Comparison of ENCODE assay signal across 12 mouse cellular contexts in the genomic region with DNA sequence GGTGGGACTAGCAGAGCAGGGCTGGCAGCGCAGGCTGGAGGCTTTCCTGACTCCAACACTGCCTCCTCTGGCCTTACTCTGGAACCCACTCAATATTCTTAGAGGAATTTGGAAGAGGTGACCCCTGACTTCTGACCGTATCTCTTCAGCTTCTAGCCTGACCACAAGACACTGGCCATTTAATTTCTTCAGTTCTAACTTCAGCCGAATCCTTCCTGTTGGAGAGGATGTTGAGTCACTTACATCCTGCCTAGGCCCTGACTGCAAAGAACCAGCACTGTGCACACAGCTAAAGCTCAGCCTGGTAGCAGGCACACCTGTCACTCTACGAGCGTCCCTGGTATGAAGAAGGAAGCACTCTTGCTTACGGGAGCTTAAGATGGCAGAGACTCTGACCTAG. TPM values are rescaled to one million over a fixed set of nuclear protein-coding genes. Genes with fewer than 3 reads are reported as not detected.
DNase-seq lines count a peak whose midpoint lies in the region; ATAC-seq and TF ChIP-seq lines count a peak whose summit lies in the region.
"Had no signal": no experiment of that assay in that cellular context is flagged by ENCODE, and none has a peak within 500 bp of the region (broad histone marks: within the 10 kb centered on the region; RNA-seq: fewer than 3 reads in every experiment).

No protein-coding gene starts in this region.

- no peaks in the 10 kb centered on the region for H3K79me2 ChIP-seq in macrophage (ENCODE audit: inconsistent target)

- H3K4me1 ChIP-seq in kidney, embryonic 15.5 days = peaks cover 10% of the 10 kb centered on the region; the same call in 1 of the 2 replicates
- no peaks in the 10 kb centered on the region for H3K4me1 ChIP-seq in hindbrain, postnatal 0 days (ENCODE audit: insufficient read depth, low read length)
- no peaks in the 10 kb centered on the region for H3K4me1 ChIP-seq in hindbrain, embryonic 14.5 days (replicated peaks; ENCODE audit: control insufficient read depth, insufficient read depth, low read length)

- no peaks in the 10 kb centered on the region for H3K27me3 ChIP-seq in kidney, embryonic 15.5 days
- H3K27me3 ChIP-seq in hindbrain, postnatal 0 days (ENCODE audit: insufficient read depth, low read length) = no peaks in the 10 kb centered on the region
- no peaks in the 10 kb centered on the region for H3K27me3 ChIP-seq in hindbrain, embryonic 14.5 days (ENCODE audit: control insufficient read depth, insufficient read depth, low read length)
- H3K27me3 ChIP-seq: limb, embryonic 15.5 days had no signal

- no peak overlapping the region for H3K4me2 ChIP-seq in kidney, embryonic 15.5 days
- H3K4me2 ChIP-seq in hindbrain, postnatal 0 days (ENCODE audit: low read depth, low read length) = no peak overlapping the region
- H3K4me2 ChIP-seq in hindbrain, embryonic 14.5 days (replicated peaks) = no peak overlapping the region
- H3K4me2 ChIP-seq: limb, embryonic 15.5 days had no signal

- H3K27ac ChIP-seq in kidney, embryonic 15.5 days = no peak overlapping the region
- H3K27ac ChIP-seq in macrophage = peak overlapping the region; percentile 93
- no peak overlapping the region for H3K27ac ChIP-seq in hindbrain, postnatal 0 days
- no peak overlapping the region for H3K27ac ChIP-seq in hindbrain, embryonic 14.5 days
- H3K27ac ChIP-seq: limb, embryonic 15.5 days had no signal

- no peak overlapping the region for H3K9ac ChIP-seq in kidney, embryonic 15.5 days
- H3K9ac ChIP-seq in hindbrain, postnatal 0 days (replicated peaks; ENCODE audit: low read length) = no peak overlapping the region
- no peak overlapping the region for H3K9ac ChIP-seq in hindbrain, embryonic 14.5 days
- H3K9ac ChIP-seq: limb, embryonic 15.5 days had no signal

- H3K4me3 ChIP-seq in kidney, embryonic 15.5 days (replicated peaks) = no peak overlapping the region
- H3K4me3 ChIP-seq in macrophage (ENCODE audit: inconsistent target) = no peak overlapping the region
- no peak overlapping the region for H3K4me3 ChIP-seq in hindbrain, postnatal 0 days (ENCODE audit: low read length)
- no peak overlapping the region for H3K4me3 ChIP-seq in hindbrain, embryonic 14.5 days (replicated peaks; ENCODE audit: low read length)
- H3K4me3 ChIP-seq: limb, embryonic 15.5 days had no signal

- WGBS in kidney, embryonic 15.5 days = 80% methylated on average over 6 of the region's 6 CpGs
- WGBS in macrophage (ENCODE audit: missing documents) = 32% methylated on average over 6 of the region's 6 CpGs
- WGBS in hindbrain, postnatal 0 days = 86% methylated on average over 6 of the region's 6 CpGs
- 89% methylated on average over 6 of the region's 6 CpGs for WGBS in hindbrain, embryonic 14.5 days

- no peaks in the 10 kb centered on the region for H3K36me3 ChIP-seq in kidney, embryonic 15.5 days
- no peaks in the 10 kb centered on the region for H3K36me3 ChIP-seq in macrophage (ENCODE audit: inconsistent target)
- no peaks in the 10 kb centered on the region for H3K36me3 ChIP-seq in hindbrain, postnatal 0 days (ENCODE audit: insufficient read depth, low read length)
- H3K36me3 ChIP-seq in hindbrain, embryonic 14.5 days (replicated peaks; ENCODE audit: control insufficient read depth, insufficient read depth) = no peaks in the 10 kb centered on the region
- H3K36me3 ChIP-seq: limb, embryonic 15.5 days had no signal

- ATAC-seq in kidney, embryonic 15.5 days (replicated peaks; ENCODE audit: low FRiP score) = no peak
- ATAC-seq in hindbrain, postnatal 0 days = no peak
- no peak for ATAC-seq in hindbrain, embryonic 14.5 days (ENCODE audit: low FRiP score)
- ATAC-seq: forebrain, embryonic 14.5 days had no signal

- TF ChIP-seq CTCF in hindbrain, postnatal 0 days (IDR thresholded peaks at IDR 0.05; ENCODE audit: low read depth) = no peak

- DNase-seq in kidney, adult 9 months = peak; percentile 33
- DNase-seq in R1 (ENCODE audit: low read depth, low spot score) = peak; percentile 13
- DNase-seq in thymus, postnatal 10 days (ENCODE audit: low spot score in 2 of 2) = peak; percentile 44 to 48
- DNase-seq in hindbrain, postnatal 0 days (ENCODE audit: low spot score) = no peak
- DNase-seq in hindbrain, embryonic 14.5 days (ENCODE audit: low spot score) = no peak
- DNase-seq in neural tube, embryonic 10.5 days (ENCODE audit: extremely low spot score, low spot score) = no peak

- 0 out of 2 replicates have a peak, but pooled peaks cover 2% of the 10 kb centered on the region for H3K9me3 ChIP-seq in kidney, embryonic 15.5 days (replicated peaks)
- H3K9me3 ChIP-seq in hindbrain, postnatal 0 days (ENCODE audit: low read length) = no peaks in the 10 kb centered on the region
- H3K9me3 ChIP-seq in hindbrain, embryonic 14.5 days (ENCODE audit: control insufficient read depth, low read length) = no peaks in the 10 kb centered on the region
- H3K9me3 ChIP-seq: limb, embryonic 15.5 days had no signal

RNA-seq across cellular contexts. Expression of a gene that starts 0.7 kb away (rescaled TPM):
- not detected in 2 replicates for polyA plus RNA-seq in kidney, embryonic 15.5 days (2015; fragmentation: Nextera tagmentation; extraction: Ambion mirVana)
- total RNA-seq in macrophage (2018; cell fraction: chromatin; rRNA removed) = not detected
- not detected for total RNA-seq in macrophage (2018; cell fraction: cytosol; rRNA removed)
- total RNA-seq in macrophage (2018; cell fraction: nucleus; rRNA removed) = not detected
- not detected in 3 replicates for polyA plus RNA-seq in macrophage (2018)
- total RNA-seq in hindbrain, postnatal 0 days (2014; rRNA removed) = not detected in 2 replicates
- not detected in 2 replicates for polyA plus RNA-seq in hindbrain, postnatal 0 days (2015; fragmentation: Nextera tagmentation; extraction: Ambion mirVana)
- not detected in 2 replicates for polyA plus RNA-seq in hindbrain, embryonic 14.5 days (2014; fragmentation: Nextera tagmentation; extraction: Ambion mirVana)
- total RNA-seq: layer of hippocampus, postnatal 10 days had no signal
- polyA plus RNA-seq: forebrain, embryonic 14.5 days; limb, embryonic 15.5 days; neural tube, embryonic 14.5 days had no signal

RNA-seq across cellular contexts. Expression of a gene that starts 12.3 kb away (rescaled TPM):
- polyA plus RNA-seq in kidney, embryonic 15.5 days (2015; fragmentation: Nextera tagmentation; extraction: Ambion mirVana) = not detected in 2 replicates
- total RNA-seq in macrophage (2018; cell fraction: chromatin; rRNA removed) = not detected
- not detected for total RNA-seq in macrophage (2018; cell fraction: cytosol; rRNA removed)
- total RNA-seq in macrophage (2018; cell fraction: nucleus; rRNA removed) = not detected
- polyA plus RNA-seq in macrophage (2018) = not detected in 3 replicates
- total RNA-seq in hindbrain, postnatal 0 days (2014; rRNA removed) = not detected in 2 replicates
- not detected in 2 replicates for polyA plus RNA-seq in hindbrain, postnatal 0 days (2015; fragmentation: Nextera tagmentation; extraction: Ambion mirVana)
- not detected in 2 replicates for polyA plus RNA-seq in hindbrain, embryonic 14.5 days (2014; fragmentation: Nextera tagmentation; extraction: Ambion mirVana)
- total RNA-seq: layer of hippocampus, postnatal 10 days had no signal
- polyA plus RNA-seq: forebrain, embryonic 14.5 days; limb, embryonic 15.5 days; neural tube, embryonic 14.5 days had no signal

RNA-seq across cellular contexts. Expression of a gene that starts 14.2 kb away (rescaled TPM):
- 4.2 and 6.4 TPM in 2 replicates for polyA plus RNA-seq in kidney, embryonic 15.5 days (2015; fragmentation: Nextera tagmentation; extraction: Ambion mirVana)
- 100 to 1,000 TPM in 1 of 26 experiments, 10 to 100 TPM in 3, 1 to 10 TPM in 15, not detected in 7; 2.0 to 107 (median 5.4) TPM for total RNA-seq in macrophage (2018; cell fraction: chromatin; rRNA removed)
- total RNA-seq in macrophage (2018; cell fraction: cytosol; rRNA removed) = 100 to 1,000 TPM in 13 of 26 experiments, 10 to 100 TPM in 13; 31.5 to 299 (median 113) TPM
- total RNA-seq in macrophage (2018; cell fraction: nucleus; rRNA removed) = 10 to 100 TPM in 19 of 26 experiments, 1 to 10 TPM in 7; 5.3 to 99.0 (median 15.9) TPM
- 174 to 303 TPM (median 196 TPM) in 3 replicates for polyA plus RNA-seq in macrophage (2018)
- 3.0 TPM in 1 of 2 replicates, not detected in the other for total RNA-seq in hindbrain, postnatal 0 days (2014; rRNA removed)
- polyA plus RNA-seq in hindbrain, postnatal 0 days (2015; fragmentation: Nextera tagmentation; extraction: Ambion mirVana) = 2.3 and 3.1 TPM in 2 replicates
- 1.2 and 1.6 TPM in 2 replicates for polyA plus RNA-seq in hindbrain, embryonic 14.5 days (2014; fragmentation: Nextera tagmentation; extraction: Ambion mirVana)
- polyA plus RNA-seq: neural tube, embryonic 14.5 days had no signal

RNA-seq across cellular contexts. Expression of a gene that starts 18.9 kb away (rescaled TPM):
- polyA plus RNA-seq in kidney, embryonic 15.5 days (2015; fragmentation: Nextera tagmentation; extraction: Ambion mirVana) = 0.46 TPM in 1 of 2 replicates, not detected in the other
- not detected for total RNA-seq in macrophage (2018; cell fraction: chromatin; rRNA removed)
- total RNA-seq in macrophage (2018; cell fraction: cytosol; rRNA removed) = not detected
- total RNA-seq in macrophage (2018; cell fraction: nucleus; rRNA removed) = not detected
- polyA plus RNA-seq in macrophage (2018) = not detected in 3 replicates
- total RNA-seq in hindbrain, postnatal 0 days (2014; rRNA removed) = not detected in 2 replicates
- polyA plus RNA-seq in hindbrain, postnatal 0 days (2015; fragmentation: Nextera tagmentation; extraction: Ambion mirVana) = not detected in 2 replicates
- not detected in 2 replicates for polyA plus RNA-seq in hindbrain, embryonic 14.5 days (2014; fragmentation: Nextera tagmentation; extraction: Ambion mirVana)
- total RNA-seq: layer of hippocampus, postnatal 10 days had no signal
- polyA plus RNA-seq: forebrain, embryonic 14.5 days; limb, embryonic 15.5 days; neural tube, embryonic 14.5 days had no signal

RNA-seq across cellular contexts. Expression of a gene that starts 23.3 kb away (rescaled TPM):
- polyA plus RNA-seq in kidney, embryonic 15.5 days (2015; fragmentation: Nextera tagmentation; extraction: Ambion mirVana) = 168 and 169 TPM in 2 replicates
- total RNA-seq in macrophage (2018; cell fraction: chromatin; rRNA removed) = 100 to 1,000 TPM in 1 of 26 experiments, 10 to 100 TPM in 7, 1 to 10 TPM in 16, not detected in 2; 2.3 to 191 (median 6.3) TPM
- 100 to 1,000 TPM in 22 of 26 experiments, 10 to 100 TPM in 4; 66.6 to 211 (median 144) TPM for total RNA-seq in macrophage (2018; cell fraction: cytosol; rRNA removed)
- total RNA-seq in macrophage (2018; cell fraction: nucleus; rRNA removed) = 100 to 1,000 TPM in 1 of 26 experiments, 10 to 100 TPM in 24, 1 to 10 TPM in 1; 9.8 to 118 (median 30.3) TPM
- polyA plus RNA-seq in macrophage (2018) = 41.2 to 308 TPM (median 103 TPM) in 3 replicates
- 4.4 and 12.9 TPM in 2 replicates for total RNA-seq in hindbrain, postnatal 0 days (2014; rRNA removed)
- 53.8 and 59.0 TPM in 2 replicates for polyA plus RNA-seq in hindbrain, postnatal 0 days (2015; fragmentation: Nextera tagmentation; extraction: Ambion mirVana)
- polyA plus RNA-seq in hindbrain, embryonic 14.5 days (2014; fragmentation: Nextera tagmentation; extraction: Ambion mirVana) = 35.0 and 46.9 TPM in 2 replicates

Comparison
In these comparisons a context has a peak if more than half of its experiments do, and no peak if none do; other contexts are left out.
1. DNase-seq: peak in kidney, adult 9 months (single experiment), R1 (single experiment) and thymus, postnatal 10 days (2 of 2); none in hindbrain, postnatal 0 days (single experiment), hindbrain, embryonic 14.5 days (single experiment) and neural tube, embryonic 10.5 days (single experiment).
2. RNA of a gene that starts 14.2 kb away (polyA plus RNA-seq): 174 to 303 TPM in macrophage; 4.2 to 6.4 TPM in kidney, embryonic 15.5 days, 2.3 to 3.1 TPM in hindbrain, postnatal 0 days and 1.2 to 1.6 TPM in hindbrain, embryonic 14.5 days; every median in the first group is over 10 times any median in the second.